Mouse (Mus musculus) thymus, postnatal 14 days (tissue): ENCODE results near the gene Sema6d.

Source experiments
- DNase-seq: peaks from one replicate; pipeline ENCODE4 v3.0.0; 2021

Gene Sema6d

GRCm38 (mm10) chr2:124404631-124405562 is 315.1 kb downstream of the Sema6d start:
- no peak for DNase-seq

- DNase-seq, result no peak
These were observed 319.2 kb downstream of the Sema6d start for GRCm38 (mm10) chr2:124408956-124409355.

- DNase-seq, result no peak
These were observed 327.0 kb downstream of the Sema6d start for GRCm38 (mm10) chr2:124416730-124417129.

GRCm38 (mm10) chr2:124418319-124418718 is 328.6 kb downstream of the Sema6d start:
- DNase-seq, result no peak

GRCm38 (mm10) chr2:124420170-124420825 is 330.5 kb downstream of the Sema6d start:
- DNase-seq, result no peak

- DNase-seq, result no peak
These were observed 340.0 kb downstream of the Sema6d start for GRCm38 (mm10) chr2:124429744-124430143.

- DNase-seq, result no peak
These were observed 340.9 kb downstream of the Sema6d start for GRCm38 (mm10) chr2:124430708-124431107.

GRCm38 (mm10) chr2:124435382-124436002 is 345.7 kb downstream of the Sema6d start:
- DNase-seq, result no peak

GRCm38 (mm10) chr2:124436704-124437103 is 346.9 kb downstream of the Sema6d start:
- no peak for DNase-seq

GRCm38 (mm10) chr2:124444199-124444598 is 354.4 kb downstream of the Sema6d start:
- no peak for DNase-seq

GRCm38 (mm10) chr2:124455881-124456280 is 366.1 kb downstream of the Sema6d start:
- DNase-seq, result no peak

GRCm38 (mm10) chr2:124456999-124457398 is 367.2 kb downstream of the Sema6d start:
- no peak for DNase-seq

- DNase-seq, result no peak
These were observed 368.3 kb downstream of the Sema6d start for GRCm38 (mm10) chr2:124458028-124458427.

GRCm38 (mm10) chr2:124460956-124461355 is 371.2 kb downstream of the Sema6d start:
- no peak for DNase-seq

GRCm38 (mm10) chr2:124461378-124461851 is 371.6 kb downstream of the Sema6d start:
- no peak for DNase-seq

- DNase-seq, result no peak
These were observed 375.5 kb downstream of the Sema6d start for GRCm38 (mm10) chr2:124465004-124465946.

- DNase-seq, result no peak
These were observed 377.7 kb downstream of the Sema6d start for GRCm38 (mm10) chr2:124467429-124467828.

GRCm38 (mm10) chr2:124470346-124471042 is 380.7 kb downstream of the Sema6d start:
- DNase-seq, result no peak

- DNase-seq, result no peak
These were observed 383.1 kb downstream of the Sema6d start for GRCm38 (mm10) chr2:124472674-124473507.

- no peak for DNase-seq
These were observed 388.1 kb downstream of the Sema6d start for GRCm38 (mm10) chr2:124477904-124478303.

GRCm38 (mm10) chr2:124478526-124478925 is 388.8 kb downstream of the Sema6d start:
- no peak for DNase-seq
